Mouse (Mus musculus): ENCODE measurements around the gene Gpank1. TPM values are rescaled to one million over a fixed set of nuclear protein-coding genes. Genes with fewer than 3 reads are reported as not detected.
"Not testable (repeated sequence)": the region's sequence is repeated elsewhere in the genome, so short reads cannot be mapped to it uniquely, and the experiment has no call there.

Gpank1 gene
- polyA plus RNA-seq, 1 experiment from 2014 or later = 29.8 TPM

DNA sequence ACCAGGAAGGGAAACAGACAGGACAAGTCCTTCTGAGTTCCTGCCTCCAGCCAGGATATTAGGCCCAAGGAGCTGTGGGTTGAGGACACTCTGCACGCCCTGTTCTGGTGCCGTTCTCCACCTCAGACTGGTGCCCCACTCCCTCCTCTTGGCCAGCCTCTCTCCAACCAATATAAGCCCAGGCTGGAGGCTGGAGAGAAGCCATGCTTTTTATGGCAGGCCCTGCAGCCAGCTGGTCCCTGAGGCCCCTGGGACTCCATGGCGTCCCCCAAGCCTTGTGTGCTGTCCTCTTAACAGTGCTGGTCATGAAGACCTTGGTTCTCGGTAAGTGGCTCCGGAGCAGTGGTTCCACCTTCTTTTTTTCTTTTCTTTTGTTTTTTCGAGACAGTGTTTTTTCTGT is 13.2 kb upstream of the Gpank1 start, which contains the start of gene Ly6g5c:
Ly6g5c (plus strand) TSS at position 183 of the 400 bp plus-strand sequence.
- Histone ChIP-seq H3K4me2 (ENCODE audit: low read length) (no peak within 1 kb of the TSS), H3K4me1 (replicated peaks; ENCODE audit: control insufficient read depth, insufficient read depth, low read length) (no peaks in the 10 kb centered on the region), H3K4me3 (replicated peaks; ENCODE audit: low read length) (no peak within 1 kb of the TSS), H3K9me3 (ENCODE audit: control insufficient read depth, low read length) (no peaks in the 10 kb centered on the region), H3K36me3 (ENCODE audit: control insufficient read depth, insufficient read depth) (peaks cover 3% of the 10 kb centered on the region; the same call in 1 of the 2 replicates), H3K27ac (ENCODE audit: low read length) (no peak within 1 kb of the TSS), H3K27me3 (replicated peaks; ENCODE audit: control insufficient read depth, insufficient read depth, low read length) (no peaks in the 10 kb centered on the region), H3K9ac (replicated peaks; ENCODE audit: low read depth, low read length) (no peak within 1 kb of the TSS)
- ATAC-seq = no peak
- 83% methylated on average over 6 of the region's 6 CpGs for WGBS

DNA sequence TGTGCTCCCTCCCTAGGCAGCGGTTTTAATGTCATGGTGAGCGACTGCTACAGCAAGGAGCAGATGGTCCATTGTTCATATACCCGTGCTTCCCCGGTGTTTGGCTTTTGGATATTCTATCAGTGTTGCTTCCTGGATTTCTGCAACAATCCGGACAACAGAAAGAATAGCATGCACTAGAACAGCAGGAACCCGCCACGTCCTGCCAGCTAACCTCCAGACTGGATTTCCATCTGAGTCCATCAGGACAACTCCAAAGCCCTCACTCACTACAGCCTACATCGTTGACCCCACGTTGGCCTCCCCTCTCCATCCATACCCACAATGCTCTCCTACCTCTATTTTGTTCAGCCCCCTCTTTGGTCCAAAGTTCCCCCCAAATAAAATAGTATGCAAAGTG is 9.5 kb upstream of the Gpank1 start:
- Histone ChIP-seq H3K36me3 (ENCODE audit: control insufficient read depth, insufficient read depth) (peaks cover 10% of the 10 kb centered on the region), H3K9ac (replicated peaks; ENCODE audit: low read depth, low read length) (no peak overlapping the region), H3K4me2 (ENCODE audit: low read length) (no peak overlapping the region), H3K9me3 (ENCODE audit: control insufficient read depth, low read length) (no peaks in the 10 kb centered on the region), H3K27ac (ENCODE audit: low read length) (no peak overlapping the region), H3K4me3 (replicated peaks; ENCODE audit: low read length) (no peak overlapping the region), H3K4me1 (replicated peaks; ENCODE audit: control insufficient read depth, insufficient read depth, low read length) (no peaks in the 10 kb centered on the region), H3K27me3 (replicated peaks; ENCODE audit: control insufficient read depth, insufficient read depth, low read length) (no peaks in the 10 kb centered on the region)
- no peak for ATAC-seq
- WGBS = 72% methylated on average over 9 of the region's 9 CpGs

DNA sequence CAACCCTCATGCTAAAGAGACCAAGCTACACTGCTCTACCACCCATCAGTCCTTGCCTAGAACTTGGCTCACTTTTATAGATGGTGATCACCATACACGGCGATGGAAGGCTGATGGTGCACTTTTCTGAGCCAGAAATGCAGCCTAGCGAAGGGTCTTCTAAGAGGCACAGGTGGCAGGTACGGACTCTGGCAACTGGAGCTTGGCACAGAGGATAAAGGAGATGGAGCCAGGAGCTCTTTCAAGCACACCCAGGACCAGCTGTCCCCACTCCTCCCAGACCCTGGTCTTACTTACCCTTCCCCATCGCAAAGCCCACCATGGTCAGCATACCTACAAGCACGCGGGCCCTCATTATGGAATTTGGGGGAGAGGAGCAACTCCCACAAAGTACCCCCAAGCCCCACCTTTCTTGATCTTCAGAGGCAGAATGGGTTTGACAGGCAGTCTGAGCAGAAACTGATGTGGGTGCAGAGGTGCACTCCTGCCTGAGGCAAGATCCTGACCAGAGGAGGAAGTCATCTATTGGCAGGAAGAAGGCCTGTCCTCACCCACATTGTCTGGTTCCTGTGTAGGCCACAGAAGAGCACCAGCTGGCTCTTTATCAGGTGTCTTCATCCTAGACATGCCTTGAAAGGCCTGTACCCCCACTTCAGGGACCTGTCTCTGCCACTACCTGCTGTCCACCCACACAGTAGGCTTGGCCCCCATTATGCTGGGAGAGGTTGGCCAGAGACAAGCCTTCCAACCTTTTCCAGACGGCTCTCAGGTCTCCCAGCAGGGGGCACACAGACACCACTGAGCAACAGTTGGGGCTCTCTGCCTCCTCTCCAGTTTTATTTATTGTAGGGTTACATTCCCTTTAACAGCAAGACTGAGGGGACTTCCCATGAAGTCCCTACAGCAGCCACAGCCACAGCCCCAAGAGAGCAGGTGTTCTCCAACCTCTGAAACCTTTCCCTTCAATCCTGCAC is 5.9 kb upstream of the Gpank1 start, which contains the start of gene Ly6g5b:
Ly6g5b (minus strand) TSS at position 383 of the 974 bp plus-strand sequence.
- Histone ChIP-seq H3K4me2 (ENCODE audit: low read length) (no peak within 1 kb of the TSS), H3K27ac (ENCODE audit: low read length) (no peak within 1 kb of the TSS), H3K36me3 (ENCODE audit: control insufficient read depth, insufficient read depth) (peaks cover 19% of the 10 kb centered on the region), H3K9ac (replicated peaks; ENCODE audit: low read depth, low read length) (no peak within 1 kb of the TSS), H3K9me3 (ENCODE audit: control insufficient read depth, low read length) (no peaks in the 10 kb centered on the region), H3K4me3 (replicated peaks; ENCODE audit: low read length) (no peak within 1 kb of the TSS), H3K4me1 (replicated peaks; ENCODE audit: control insufficient read depth, insufficient read depth, low read length) (peaks cover 9% of the 10 kb centered on the region), H3K27me3 (replicated peaks; ENCODE audit: control insufficient read depth, insufficient read depth, low read length) (no peaks in the 10 kb centered on the region)
- 87% methylated on average over 8 of the region's 8 CpGs for WGBS
- ATAC-seq = no peak

DNA sequence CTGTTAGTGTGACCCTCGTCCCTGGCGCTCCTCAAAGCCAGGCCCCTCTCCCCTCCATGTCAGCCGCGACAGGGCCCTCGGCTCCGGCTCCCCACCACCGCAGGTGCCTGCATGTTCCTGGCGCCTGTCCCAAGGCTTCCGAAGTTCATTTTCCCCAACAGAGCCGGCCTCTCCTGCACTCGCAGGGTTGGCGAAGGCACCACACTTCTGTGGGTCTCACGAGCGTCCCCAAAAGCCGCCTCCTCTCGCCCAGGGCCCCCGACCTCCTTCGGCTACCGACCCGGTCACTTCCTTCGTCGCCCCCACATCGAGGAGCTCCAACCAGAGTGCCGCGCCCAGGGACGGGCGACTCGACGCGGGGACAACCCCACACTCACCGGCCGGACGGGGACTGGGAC is 511 bp upstream of the Gpank1 start:
- Histone ChIP-seq H3K9me3 (ENCODE audit: control insufficient read depth, low read length) (no peaks in the 10 kb centered on the region), H3K27me3 (replicated peaks; ENCODE audit: control insufficient read depth, insufficient read depth, low read length) (no peaks in the 10 kb centered on the region)
- under 1% methylated on average over 33 of the region's 33 CpGs for WGBS

DNA sequence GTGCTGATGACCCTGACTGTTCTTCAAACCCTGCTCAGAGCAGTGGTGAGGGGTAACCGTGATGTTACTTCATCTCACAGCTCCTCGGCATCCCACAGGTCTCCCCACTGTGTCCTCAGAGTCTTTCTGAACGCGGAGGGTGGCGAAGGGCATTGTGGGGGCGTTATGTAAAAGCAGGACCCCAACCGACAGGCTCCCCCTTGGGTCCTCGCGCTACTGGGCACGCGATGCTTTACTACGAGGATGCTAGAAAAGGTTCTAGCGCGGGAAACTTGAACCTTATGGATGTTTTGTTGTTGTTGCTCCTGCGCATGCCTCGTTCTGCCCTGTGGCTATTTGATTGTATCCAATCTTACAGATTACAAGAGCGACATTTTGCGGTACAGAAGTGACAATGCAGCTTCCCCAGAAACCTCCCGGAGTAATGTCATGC is 632 bp downstream of the Gpank1 start, which contains the start of gene Csnk2b:
Csnk2b (minus strand) TSS at position 183 of the 433 bp plus-strand sequence.
- Histone ChIP-seq H3K4me3 (replicated peaks; ENCODE audit: low read length) (peak within 1 kb of the TSS; percentile 62), H3K4me1 (replicated peaks; ENCODE audit: control insufficient read depth, insufficient read depth, low read length) (peaks cover 32% of the 10 kb centered on the region), H3K36me3 (ENCODE audit: control insufficient read depth, insufficient read depth) (peaks cover 14% of the 10 kb centered on the region), H3K9me3 (ENCODE audit: control insufficient read depth, low read length) (no peaks in the 10 kb centered on the region), H3K4me2 (ENCODE audit: low read length) (peak within 1 kb of the TSS; percentile 95), H3K27ac (ENCODE audit: low read length) (peak within 1 kb of the TSS; percentile 93), H3K27me3 (replicated peaks; ENCODE audit: control insufficient read depth, insufficient read depth, low read length) (no peaks in the 10 kb centered on the region), H3K9ac (replicated peaks; ENCODE audit: low read depth, low read length) (peak within 1 kb of the TSS; percentile 80)
- 0% methylated on average over 19 of the region's 19 CpGs for WGBS
- ATAC-seq = peak; percentile 5; the same call in 1 of the 2 replicates

More for the DNA sequence above, 511 bp upstream of the Gpank1 start:
- peak overlapping the region; percentile 76 for H3K9ac ChIP-seq (replicated peaks; ENCODE audit: low read depth, low read length)
- peak overlapping the region; percentile 62 for H3K4me3 ChIP-seq (replicated peaks; ENCODE audit: low read length)
- H3K36me3 ChIP-seq (ENCODE audit: control insufficient read depth, insufficient read depth) = peaks cover 19% of the 10 kb centered on the region
- H3K4me2 ChIP-seq (ENCODE audit: low read length) = peak overlapping the region; percentile 88
- ATAC-seq = no peak
- H3K4me1 ChIP-seq (replicated peaks; ENCODE audit: control insufficient read depth, insufficient read depth, low read length) = peaks cover 23% of the 10 kb centered on the region
- H3K27ac ChIP-seq (ENCODE audit: low read length) = 0 out of 2 replicates have a peak overlapping the region, but pooled peaks have one; percentile 0

DNA sequence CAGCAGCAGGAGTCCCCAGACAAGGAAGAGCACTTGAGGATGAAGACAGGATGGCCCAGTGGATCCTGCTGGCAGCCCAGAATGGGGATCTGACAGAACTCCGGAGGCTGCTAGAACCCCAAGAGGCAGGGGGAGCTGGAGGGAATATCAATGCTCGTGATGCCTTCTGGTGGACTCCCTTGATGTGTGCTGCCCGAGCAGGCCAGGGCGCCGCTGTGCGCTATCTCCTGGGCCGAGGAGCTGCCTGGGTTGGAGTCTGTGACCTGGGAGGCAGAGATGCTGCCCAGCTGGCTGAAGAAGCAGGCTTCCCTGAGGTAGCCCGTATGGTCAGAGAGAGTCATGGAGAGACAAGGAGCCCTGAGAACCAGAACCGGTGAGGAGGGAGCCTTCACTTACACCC is 2.0 kb downstream of the Gpank1 start:
- 94% methylated on average over 9 of the region's 9 CpGs for WGBS
- H3K4me1 ChIP-seq (replicated peaks; ENCODE audit: control insufficient read depth, insufficient read depth, low read length) = peaks cover 42% of the 10 kb centered on the region

DNA sequence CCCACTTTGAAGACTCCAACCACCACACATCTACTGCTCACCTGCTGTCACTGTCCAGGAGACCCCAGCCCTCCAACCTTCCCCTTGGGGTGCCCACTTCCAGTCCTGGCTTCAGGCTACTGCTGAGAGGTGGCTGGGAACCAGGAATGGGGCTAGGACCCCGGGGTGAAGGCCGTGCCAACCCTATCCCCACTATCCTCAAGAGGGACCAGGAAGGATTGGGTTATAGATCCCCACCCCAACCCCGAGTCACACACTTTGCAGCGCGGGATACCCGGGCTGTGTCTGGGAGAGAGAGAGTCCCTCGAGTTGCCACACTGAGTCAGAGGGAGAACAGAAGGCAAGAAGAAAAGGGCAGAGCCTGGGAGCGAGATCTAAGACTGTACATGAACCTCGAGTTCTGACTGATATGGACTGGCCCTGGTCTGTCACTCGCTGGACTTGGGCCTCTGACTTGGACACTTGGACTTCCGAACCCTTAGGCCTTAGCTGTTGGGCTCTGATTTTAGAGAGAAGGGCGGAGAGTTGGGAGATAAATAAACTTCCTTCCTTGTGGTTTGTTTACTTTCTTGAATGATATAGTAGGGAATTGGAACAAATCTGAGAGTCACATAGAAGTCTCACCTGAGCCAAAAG is 3.1 kb downstream of the Gpank1 start:
- H3K9me3 ChIP-seq (ENCODE audit: control insufficient read depth, low read length); H3K36me3 ChIP-seq (ENCODE audit: control insufficient read depth, insufficient read depth); H3K27ac ChIP-seq (ENCODE audit: low read length); H3K9ac ChIP-seq (replicated peaks; ENCODE audit: low read depth, low read length); ATAC-seq; H3K4me3 ChIP-seq (replicated peaks; ENCODE audit: low read length); H3K27me3 ChIP-seq (replicated peaks; ENCODE audit: control insufficient read depth, insufficient read depth, low read length); H3K4me2 ChIP-seq (ENCODE audit: low read length): not testable (repeated sequence)
- peaks cover 42% of the 10 kb centered on the region for H3K4me1 ChIP-seq (replicated peaks; ENCODE audit: control insufficient read depth, insufficient read depth, low read length)
- 93% methylated on average over 12 of the region's 12 CpGs for WGBS

More for the DNA sequence above, 2.0 kb downstream of the Gpank1 start:
- H3K27me3 ChIP-seq (replicated peaks; ENCODE audit: control insufficient read depth, insufficient read depth, low read length); ATAC-seq; H3K27ac ChIP-seq (ENCODE audit: low read length); H3K36me3 ChIP-seq (ENCODE audit: control insufficient read depth, insufficient read depth); H3K9me3 ChIP-seq (ENCODE audit: control insufficient read depth, low read length); H3K4me2 ChIP-seq (ENCODE audit: low read length); H3K4me3 ChIP-seq (replicated peaks; ENCODE audit: low read length); H3K9ac ChIP-seq (replicated peaks; ENCODE audit: low read depth, low read length): not testable (repeated sequence)

DNA sequence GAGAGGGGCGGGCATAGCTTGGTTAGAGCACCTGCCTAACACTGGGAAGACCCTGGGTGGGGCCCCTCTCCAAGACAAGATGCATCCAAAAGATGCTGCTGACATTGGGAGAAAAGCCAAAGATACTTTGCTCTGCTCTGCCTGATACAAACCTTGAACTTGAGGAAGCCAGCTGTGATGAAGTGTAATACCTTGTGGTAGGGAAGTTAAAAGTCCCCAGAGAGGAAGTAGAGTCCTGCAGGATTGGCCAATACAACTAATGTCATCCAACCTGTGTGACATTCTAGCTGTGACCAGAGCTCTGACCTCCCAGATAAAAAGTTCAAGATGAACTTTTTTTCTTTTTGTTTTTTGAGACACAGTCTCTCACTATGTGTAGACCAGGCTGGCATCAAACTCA is 3.8 kb downstream of the Gpank1 start:
- Histone ChIP-seq H3K9me3 (ENCODE audit: control insufficient read depth, low read length) (no peaks in the 10 kb centered on the region), H3K4me3 (replicated peaks; ENCODE audit: low read length) (no peak overlapping the region), H3K27ac (ENCODE audit: low read length) (no peak overlapping the region), H3K4me1 (replicated peaks; ENCODE audit: control insufficient read depth, insufficient read depth, low read length) (peaks cover 36% of the 10 kb centered on the region), H3K27me3 (replicated peaks; ENCODE audit: control insufficient read depth, insufficient read depth, low read length) (no peaks in the 10 kb centered on the region), H3K36me3 (ENCODE audit: control insufficient read depth, insufficient read depth) (peaks cover 5% of the 10 kb centered on the region; the same call in 1 of the 2 replicates), H3K9ac (replicated peaks; ENCODE audit: low read depth, low read length) (no peak overlapping the region), H3K4me2 (ENCODE audit: low read length) (no peak overlapping the region)
- 100% methylated on average over 1 of the region's 1 CpGs for WGBS
- ATAC-seq = no peak

DNA sequence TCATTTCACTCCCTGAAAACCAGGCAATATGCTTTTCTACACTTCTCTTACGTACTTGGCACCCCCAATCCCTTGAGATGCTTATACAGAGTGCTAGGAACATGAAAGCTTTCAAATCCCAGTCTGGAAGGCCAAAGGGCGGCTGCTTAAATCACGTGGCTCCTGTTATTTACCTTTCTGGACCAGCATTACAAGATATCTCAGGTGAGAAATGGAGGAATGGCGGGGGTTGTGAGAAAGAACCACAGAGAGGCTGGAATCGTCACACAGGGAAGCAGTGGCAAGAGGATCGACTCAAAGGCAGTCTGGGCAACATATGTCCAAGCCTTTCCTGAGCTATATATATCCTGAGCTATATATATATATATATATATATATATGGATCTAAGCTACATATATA is 4.3 kb downstream of the Gpank1 start:
- Histone ChIP-seq H3K4me2 (ENCODE audit: low read length) (peak overlapping the region; percentile 75), H3K9ac (replicated peaks; ENCODE audit: low read depth, low read length) (peak overlapping the region; percentile 83), H3K4me3 (replicated peaks; ENCODE audit: low read length) (peak overlapping the region; percentile 73), H3K4me1 (replicated peaks; ENCODE audit: control insufficient read depth, insufficient read depth, low read length) (peaks cover 31% of the 10 kb centered on the region), H3K9me3 (ENCODE audit: control insufficient read depth, low read length) (no peaks in the 10 kb centered on the region), H3K27me3 (replicated peaks; ENCODE audit: control insufficient read depth, insufficient read depth, low read length) (no peaks in the 10 kb centered on the region), H3K36me3 (ENCODE audit: control insufficient read depth, insufficient read depth) (peaks cover 5% of the 10 kb centered on the region; the same call in 1 of the 2 replicates), H3K27ac (ENCODE audit: low read length) (no peak overlapping the region)
- WGBS = 36% methylated on average over 6 of the region's 6 CpGs
- no peak for ATAC-seq
